Mouse (Mus musculus) layer of hippocampus, postnatal 10 days (tissue): ENCODE results near the gene Prss16. TPM values are rescaled to one million over a fixed set of nuclear protein-coding genes. Genes with fewer than 3 reads are reported as not detected.

ENCODE experiments used
- DNase-seq, 2 experiments: peaks; one replicate each; pipeline ENCODE4 v3.0.0; 2021; ENCODE audit warnings: low spot score in 2 of 2
- total RNA-seq, 2 experiments: library from RNA; stranded (reverse); gene quantifications; 2 replicates each; pipeline ENCODE4 v1.2.3; 2021

Gene Prss16
- total RNA-seq, 2 experiments from 2014 or later, result not detected

GRCm38 (mm10) chr13:22036149-22036956, 26.8 kb upstream of the Prss16 start:
- no peak for DNase-seq

- DNase-seq, result peak; percentile 80 to 85
Observed at GRCm38 (mm10) chr13:22035267-22036148, 26.0 kb upstream of the Prss16 start, which contains the start of the genes Hist1h2ah and Hist1h2bk. Gene Hist1h2ah (minus strand): TSS chr13:22035568. Gene Hist1h2bk (plus strand): TSS chr13:22035870.

GRCm38 (mm10) chr13:22034443-22035266, 25.1 kb upstream of the Prss16 start:
- DNase-seq, result no peak

GRCm38 (mm10) chr13:22033741-22034442, 24.4 kb upstream of the Prss16 start:
- DNase-seq, result no peak

GRCm38 (mm10) chr13:22030493-22030892, 21.0 kb upstream of the Prss16 start:
- DNase-seq, result no peak

- DNase-seq, result peak in 1 of 2 experiments; percentile 43
Observed at GRCm38 (mm10) chr13:22029928-22030327, 20.4 kb upstream of the Prss16 start.

GRCm38 (mm10) chr13:22028673-22029460, 19.3 kb upstream of the Prss16 start:
- peak; percentile 96 for DNase-seq

- DNase-seq, result peak; percentile 89 to 92
Observed at GRCm38 (mm10) chr13:22026058-22027031, 16.8 kb upstream of the Prss16 start.

- peak; percentile 68 to 79 for DNase-seq
Observed at GRCm38 (mm10) chr13:22022241-22022640, 12.7 kb upstream of the Prss16 start.

- DNase-seq, result no peak
Observed at GRCm38 (mm10) chr13:22021581-22021980, 12.0 kb upstream of the Prss16 start.

- peak; percentile 60 to 75 for DNase-seq
Observed at GRCm38 (mm10) chr13:22020901-22021339, 11.4 kb upstream of the Prss16 start.

- DNase-seq, result peak in 1 of 2 experiments; percentile 32
Observed at GRCm38 (mm10) chr13:22019934-22020835, 10.6 kb upstream of the Prss16 start.

- DNase-seq, result peak; percentile 65 to 73
Observed at GRCm38 (mm10) chr13:22015479-22016450, 6.2 kb upstream of the Prss16 start.

GRCm38 (mm10) chr13:22014411-22014845, 4.9 kb upstream of the Prss16 start:
- no peak for DNase-seq

- DNase-seq, result peak in 1 of 2 experiments; percentile 28
Observed at GRCm38 (mm10) chr13:22013716-22014115, 4.2 kb upstream of the Prss16 start.

- DNase-seq, result no peak
Observed at GRCm38 (mm10) chr13:22008707-22009106, 835 bp downstream of the Prss16 start.
